Mouse (Mus musculus): Measurements from ENCODE around the gene Ttll11.

Gene Ttll11

GRCm38 (mm10) chr2:35818883-35819282 lies 160.8 kb downstream of the Ttll11 start:
- DNase-seq, result no peak

GRCm38 (mm10) chr2:35816056-35816661 lies 163.6 kb downstream of the Ttll11 start:
- DNase-seq, result no peak

DNA sequence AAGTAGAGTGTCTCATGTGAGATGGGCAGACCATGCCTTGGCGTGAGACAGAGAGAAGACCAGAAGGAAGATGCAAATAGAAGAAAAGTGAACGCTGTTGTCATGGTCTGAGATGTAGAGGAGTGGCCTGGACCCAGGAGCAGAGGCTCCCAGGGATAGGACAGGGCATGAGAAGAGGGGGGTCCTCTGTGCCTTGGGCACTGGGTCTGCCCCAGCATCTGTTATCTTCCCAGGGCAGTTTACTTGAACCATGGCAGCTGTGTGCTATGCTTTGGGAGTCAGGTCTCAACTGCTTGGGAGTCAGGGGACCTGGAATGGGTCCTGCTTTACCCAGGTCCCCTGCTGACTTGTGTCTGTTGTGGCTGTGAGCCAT lies 167.2 kb downstream of the Ttll11 start:
- DNase-seq, result no peak

DNA sequence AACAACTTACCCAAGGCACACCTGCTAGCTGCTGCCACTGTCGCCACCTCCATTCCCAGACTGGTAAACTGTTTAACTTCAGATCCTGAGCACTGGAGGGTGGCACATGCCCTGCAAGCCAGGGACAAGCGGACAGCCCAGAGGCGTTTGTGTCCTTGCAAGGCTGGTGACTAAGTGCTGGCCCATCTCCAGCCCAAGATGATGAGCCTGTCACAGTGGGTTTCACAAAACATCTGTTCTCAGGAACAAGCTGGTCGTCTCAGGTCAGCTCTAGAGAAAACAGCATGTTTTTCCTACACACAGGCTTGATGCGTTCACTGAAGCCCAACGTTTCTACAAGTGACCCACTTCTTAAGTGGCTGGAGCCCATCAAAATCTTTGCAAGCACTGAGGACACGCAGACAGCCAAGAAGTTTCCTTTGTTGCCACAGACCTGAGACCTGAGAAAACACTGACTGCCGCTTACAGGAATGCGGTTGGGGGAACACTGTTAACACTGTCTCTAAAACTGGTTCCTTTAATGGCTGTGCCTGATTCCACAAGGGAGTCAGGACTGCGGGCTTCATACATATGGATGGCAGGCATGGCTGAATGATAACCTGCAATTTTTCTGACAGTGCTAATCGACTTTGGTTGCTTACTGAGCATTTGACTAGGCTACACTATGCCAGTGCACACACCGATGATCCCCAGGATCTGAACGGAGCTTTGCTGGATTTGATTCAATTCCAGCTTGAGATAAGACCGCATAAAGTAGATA lies 167.7 kb downstream of the Ttll11 start:
- peak in 1 of 2 experiments; percentile 15 for DNase-seq

GRCm38 (mm10) chr2:35810027-35810426 lies 169.7 kb downstream of the Ttll11 start:
- no peak for DNase-seq

GRCm38 (mm10) chr2:35809141-35809540 lies 170.6 kb downstream of the Ttll11 start:
- DNase-seq, result no peak

GRCm38 (mm10) chr2:35805881-35806280 lies 173.8 kb downstream of the Ttll11 start:
- DNase-seq, result no peak

DNA sequence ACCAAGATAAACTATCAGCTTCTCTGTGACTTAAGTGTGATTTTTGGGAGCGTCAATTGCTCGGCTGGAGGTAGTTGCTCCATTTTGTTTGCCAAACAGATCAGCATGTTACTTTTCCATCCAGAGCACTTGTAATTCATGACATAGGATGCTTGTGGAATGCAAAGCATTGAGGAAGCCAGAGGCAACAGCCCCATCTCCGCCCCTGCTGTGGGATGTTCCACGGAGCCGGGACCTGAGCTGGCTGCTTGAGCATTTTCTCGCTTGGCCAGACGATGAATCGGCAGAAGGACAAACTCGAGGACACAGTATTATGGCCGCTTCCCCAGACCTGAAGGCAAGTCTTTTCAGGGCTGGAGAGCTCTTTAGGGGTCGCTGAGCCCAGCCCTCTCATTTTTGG lies 176.6 kb downstream of the Ttll11 start:
- DNase-seq, result no peak

- DNase-seq, result no peak
These were observed 178.0 kb downstream of the Ttll11 start for GRCm38 (mm10) chr2:35801759-35802158.

DNA sequence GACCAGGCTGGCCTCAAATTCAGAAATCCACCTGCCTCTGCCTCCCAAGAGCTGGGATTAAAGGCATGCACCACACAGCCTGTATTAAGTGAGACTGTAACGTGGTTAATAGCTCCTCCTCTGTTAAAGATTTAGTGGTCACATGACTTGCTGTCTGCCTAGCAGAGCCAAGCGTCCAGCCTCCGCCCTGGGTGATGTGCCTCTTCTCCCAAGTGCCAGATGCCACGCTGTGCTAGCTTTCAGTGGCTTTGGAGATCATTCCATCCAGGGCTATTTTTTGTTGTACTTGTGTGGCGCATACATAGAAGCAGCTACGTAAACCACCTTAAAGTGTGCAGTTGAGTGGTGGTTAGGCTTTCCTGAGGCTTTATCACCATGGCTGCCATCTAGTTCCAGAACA lies 180.6 kb downstream of the Ttll11 start:
- peak in 1 of 2 experiments; percentile 28 for DNase-seq

- DNase-seq, result no peak
These were observed 181.7 kb downstream of the Ttll11 start for GRCm38 (mm10) chr2:35797998-35798397.

DNA sequence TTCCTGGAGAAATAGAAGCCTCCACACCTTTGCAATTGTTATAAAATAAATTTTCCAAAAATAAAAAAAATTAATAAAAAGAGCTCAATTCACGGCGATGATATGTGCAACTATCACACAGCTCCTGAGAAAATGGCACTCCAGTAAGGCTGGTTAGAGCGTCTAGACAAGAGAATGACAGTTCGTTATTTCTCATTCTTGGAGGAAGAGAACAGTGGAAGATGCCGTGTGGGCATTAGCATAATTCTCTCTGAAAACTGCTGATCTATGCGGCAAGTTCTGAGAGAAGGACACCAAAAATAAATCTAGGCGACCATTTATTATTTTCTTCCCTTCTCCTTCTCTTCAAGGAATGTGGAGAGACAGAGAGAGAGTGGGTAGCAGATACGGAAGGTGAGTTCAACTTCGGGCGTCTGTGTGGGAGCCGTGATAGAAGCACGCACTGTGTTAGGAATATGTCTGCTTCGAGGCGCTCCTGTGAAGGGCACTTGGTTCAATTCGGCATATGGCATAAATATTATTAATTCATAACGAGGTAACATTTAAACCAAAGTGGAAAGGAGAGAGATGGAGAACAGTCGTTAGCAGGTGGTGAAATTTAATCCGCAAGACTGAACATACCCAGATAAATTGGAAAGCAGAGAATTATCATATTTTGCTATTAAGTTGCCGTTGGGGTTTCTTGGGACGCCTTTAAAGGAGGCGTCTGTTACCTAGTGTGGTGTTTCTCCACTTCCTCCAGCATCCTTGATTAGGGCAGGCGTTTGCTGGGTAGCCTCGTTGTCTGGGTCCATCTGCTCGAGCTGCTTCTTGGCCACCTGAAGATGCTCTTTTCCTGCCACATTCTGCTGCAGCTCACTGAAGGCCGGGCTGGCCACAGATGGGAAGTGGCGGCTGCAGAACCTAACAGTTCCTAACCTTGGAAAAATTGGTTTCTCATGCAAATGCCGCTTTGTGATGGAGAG lies 190.1 kb downstream of the Ttll11 start:
- DNase-seq, result peak; percentile 63 to 64

DNA sequence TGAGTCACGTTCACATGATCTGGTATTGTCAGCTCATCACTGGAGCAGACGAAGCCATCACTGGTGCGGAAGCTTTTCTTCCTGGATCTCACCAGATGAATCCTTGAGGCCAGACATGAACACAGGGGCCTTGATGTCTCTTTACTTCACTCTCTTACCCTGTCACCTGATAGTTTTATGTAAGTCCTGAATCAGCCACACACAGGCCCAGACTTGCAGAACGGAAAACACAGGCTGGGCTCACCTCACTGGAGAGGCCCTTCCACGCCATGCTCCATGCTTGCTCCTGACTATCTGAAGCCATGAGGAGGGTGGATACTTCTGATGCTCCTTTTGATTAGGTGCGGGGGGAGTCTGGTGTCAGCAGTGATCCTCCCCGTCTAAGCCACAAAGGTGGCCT lies 193.8 kb downstream of the Ttll11 start:
- DNase-seq, result no peak

DNA sequence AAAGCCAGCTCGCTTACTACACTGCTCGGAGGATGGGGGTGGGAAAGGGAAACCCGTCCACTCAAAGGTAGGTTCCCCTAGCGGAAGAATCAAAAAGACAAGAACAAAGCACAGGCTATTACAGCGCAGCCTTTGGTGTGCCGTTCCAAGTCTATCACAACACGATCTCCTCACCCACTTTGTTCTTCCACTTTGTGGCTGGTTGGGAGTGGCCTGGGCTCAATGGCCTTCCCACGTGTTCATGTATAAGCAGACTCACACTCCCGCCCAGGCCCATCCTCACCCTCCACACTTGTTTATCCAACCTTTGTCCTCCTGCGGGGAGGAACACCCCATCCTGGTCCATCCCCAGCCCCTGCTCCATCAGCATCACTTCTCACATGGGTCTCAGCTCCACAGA lies 196.3 kb downstream of the Ttll11 start:
- DNase-seq, result no peak

DNA sequence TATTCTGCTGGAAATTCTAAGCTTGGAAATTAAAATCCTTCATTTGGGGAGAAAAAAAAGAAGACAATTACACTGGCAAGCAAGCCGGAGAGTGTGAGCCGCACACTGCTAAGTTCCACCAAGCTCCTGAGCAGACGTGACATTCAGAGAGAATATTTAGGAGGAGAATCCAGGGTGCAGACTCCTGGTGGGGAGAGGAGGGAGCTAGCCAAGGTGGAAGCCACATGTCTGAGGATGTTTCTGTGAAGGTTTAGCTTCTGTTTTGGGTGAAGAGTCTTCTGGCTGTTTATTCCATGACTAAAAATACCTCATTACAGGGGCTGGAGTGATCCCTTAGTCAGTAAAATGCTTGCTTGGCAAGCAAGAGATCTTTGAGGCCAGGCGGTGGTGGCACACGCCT lies 200.4 kb downstream of the Ttll11 start:
- DNase-seq, result no peak

DNA sequence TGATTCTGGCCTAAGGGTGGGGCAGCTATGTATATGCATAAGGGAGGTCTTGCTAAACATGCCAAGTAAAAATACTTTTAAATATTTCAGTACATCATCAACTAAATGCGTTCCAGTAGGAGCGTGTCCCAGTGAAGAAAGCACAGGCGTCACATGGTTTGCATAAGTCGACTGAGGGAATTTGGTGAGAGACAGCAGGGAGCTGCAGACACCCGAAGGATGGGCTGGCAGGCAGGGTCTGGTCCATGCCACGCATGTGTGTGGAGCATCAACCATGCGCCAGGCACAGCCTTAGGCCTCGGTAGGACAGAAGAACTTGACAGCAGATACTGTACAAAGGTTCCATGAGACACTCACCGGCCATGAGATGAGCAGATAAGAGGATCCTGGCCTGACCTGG lies 202.8 kb downstream of the Ttll11 start:
- DNase-seq, result no peak

GRCm38 (mm10) chr2:35775651-35776055 lies 204.1 kb downstream of the Ttll11 start:
- DNase-seq, result no peak

DNA sequence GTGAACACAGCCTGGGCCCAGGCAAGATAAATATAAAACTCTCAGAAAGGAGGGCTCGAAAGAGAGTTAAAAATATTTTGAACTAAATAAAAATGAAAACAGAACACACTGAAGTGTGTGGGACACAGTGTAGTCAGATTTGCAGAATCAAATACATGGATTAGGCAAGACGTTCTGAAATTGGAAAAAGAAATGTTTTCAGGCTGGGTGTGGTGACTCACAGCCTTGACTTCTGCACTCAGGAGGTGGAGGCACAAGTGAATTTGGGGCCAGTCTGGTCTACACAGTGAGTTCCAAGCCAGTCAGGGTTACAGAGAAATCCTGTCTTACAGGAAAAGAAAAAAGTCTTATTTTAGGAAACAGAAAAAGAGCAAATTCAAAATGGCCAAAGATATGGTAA lies 209.2 kb downstream of the Ttll11 start:
- DNase-seq, result no peak

GRCm38 (mm10) chr2:35769398-35769797 lies 210.3 kb downstream of the Ttll11 start:
- no peak for DNase-seq

DNA sequence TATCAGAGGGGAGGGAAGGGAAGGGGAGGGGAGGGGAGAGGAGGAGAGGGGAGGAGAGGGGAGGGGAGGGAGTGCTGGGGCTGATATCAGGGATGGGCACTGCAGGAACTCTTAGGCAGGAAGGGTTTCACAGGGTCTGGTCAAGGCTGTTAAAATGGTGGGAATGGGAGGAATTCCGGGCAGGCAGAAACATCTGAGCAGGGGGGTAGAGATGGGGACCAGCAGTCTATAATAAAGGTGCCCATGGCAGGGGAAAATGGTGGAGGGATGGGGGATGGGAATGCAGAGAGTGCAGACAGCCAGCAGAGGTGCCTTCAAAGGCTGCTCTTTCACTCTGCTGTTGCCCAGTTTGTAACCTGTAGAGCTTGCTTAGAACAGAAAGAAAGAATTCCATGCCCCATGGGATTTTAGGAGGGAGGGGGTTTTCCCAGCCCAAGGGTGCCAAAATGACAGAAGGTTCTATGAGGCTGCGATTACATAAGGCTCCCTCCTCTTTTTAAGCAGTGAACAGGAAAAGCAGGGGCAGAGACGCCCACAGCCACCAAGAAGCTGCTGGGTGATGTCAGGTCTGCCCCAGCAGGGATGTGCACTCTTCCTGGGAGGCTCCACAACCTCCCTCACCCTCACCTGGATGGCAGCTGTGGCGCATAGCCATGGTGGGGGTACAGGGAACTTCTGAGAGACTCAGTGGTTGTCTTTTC lies 211.0 kb downstream of the Ttll11 start:
- DNase-seq, result no peak

- no peak for DNase-seq
These were observed 211.7 kb downstream of the Ttll11 start for GRCm38 (mm10) chr2:35767834-35768537.

DNA sequence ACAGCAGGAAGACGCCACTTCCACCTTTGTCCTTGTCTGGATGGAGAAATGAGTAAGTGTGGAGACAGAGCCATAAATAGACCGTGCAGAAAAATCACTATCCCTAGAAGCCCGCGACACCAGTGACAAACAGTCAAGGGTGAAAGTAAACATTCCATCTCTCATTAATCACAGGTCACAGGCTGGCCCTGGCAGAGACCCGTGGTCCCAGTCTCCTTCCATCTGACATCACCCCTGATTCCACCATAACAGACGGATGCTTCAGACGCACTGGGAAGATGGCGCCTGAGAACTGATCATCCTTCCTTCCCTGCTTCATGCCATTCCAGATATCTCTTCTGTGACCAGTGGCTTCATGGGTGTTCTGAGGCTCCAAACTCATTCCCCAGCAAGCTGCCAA lies 215.4 kb downstream of the Ttll11 start:
- no peak for DNase-seq

All from cerebellum, postnatal 36 days (tissue).